Mouse (Mus musculus): Measurements from ENCODE around the gene March1. TPM values are rescaled to one million over a fixed set of nuclear protein-coding genes. Genes with fewer than 3 reads are reported as not detected.
"Not testable (repeated sequence)": the region's sequence is repeated elsewhere in the genome, so short reads cannot be mapped to it uniquely, and the experiment has no call there.

March1 gene
- polyA plus RNA-seq, 1 experiment from 2014 or later = 0.14 TPM

DNA sequence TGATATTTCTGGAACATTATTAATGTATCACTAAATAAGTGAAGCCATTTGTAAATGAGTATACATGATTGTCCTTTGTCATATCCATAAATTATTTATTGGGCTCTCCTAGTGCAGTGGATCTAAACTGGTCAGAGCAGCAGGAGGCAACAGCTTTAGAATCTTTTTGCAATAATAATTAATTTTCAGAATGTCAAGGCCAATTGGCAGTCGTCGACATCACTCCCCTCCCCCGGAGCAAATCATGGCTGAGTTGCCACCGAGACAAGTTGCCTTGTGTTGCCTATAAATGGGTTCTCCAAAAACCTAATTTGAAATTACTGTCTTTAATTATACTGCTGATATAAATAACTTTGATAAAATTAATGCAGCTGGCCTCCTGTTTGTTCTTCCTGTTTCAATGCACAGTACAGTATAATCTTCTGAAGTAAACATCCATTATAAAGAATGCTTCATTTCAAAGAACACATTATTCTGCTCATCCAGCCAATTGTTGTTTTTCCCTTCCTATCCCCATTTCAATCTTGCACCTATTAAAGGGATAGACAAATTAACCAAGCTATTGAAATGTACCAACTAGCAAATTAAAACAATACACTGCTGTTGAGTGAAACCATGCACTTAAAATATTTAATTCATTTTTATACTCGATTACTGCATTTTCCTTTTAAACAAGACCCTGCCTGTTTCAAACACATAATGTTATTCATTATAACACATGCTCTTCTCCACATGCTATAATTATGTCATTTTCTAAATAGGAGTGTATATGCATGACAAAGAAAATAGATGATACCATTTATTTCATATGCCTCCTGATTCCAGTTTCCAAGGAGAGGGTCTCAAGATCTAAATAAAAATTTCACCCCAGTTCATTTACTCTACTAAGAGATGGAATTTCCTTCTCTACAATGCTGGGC, 745.4 kb downstream of the March1 start:
- Histone ChIP-seq H3K9me3 (no peaks in the 10 kb centered on the region), H3K4me3 (no peak overlapping the region), H3K27ac (no peak overlapping the region), H3K4me1 (no peaks in the 10 kb centered on the region), H3K36me3 (no peaks in the 10 kb centered on the region), H3K27me3 (ENCODE audit: insufficient read depth, poor library complexity, severe bottlenecking) (no peaks in the 10 kb centered on the region)
- no peak for DNase-seq (ENCODE audit: low spot score)
- 79% methylated on average over 5 of the region's 5 CpGs for WGBS

DNA sequence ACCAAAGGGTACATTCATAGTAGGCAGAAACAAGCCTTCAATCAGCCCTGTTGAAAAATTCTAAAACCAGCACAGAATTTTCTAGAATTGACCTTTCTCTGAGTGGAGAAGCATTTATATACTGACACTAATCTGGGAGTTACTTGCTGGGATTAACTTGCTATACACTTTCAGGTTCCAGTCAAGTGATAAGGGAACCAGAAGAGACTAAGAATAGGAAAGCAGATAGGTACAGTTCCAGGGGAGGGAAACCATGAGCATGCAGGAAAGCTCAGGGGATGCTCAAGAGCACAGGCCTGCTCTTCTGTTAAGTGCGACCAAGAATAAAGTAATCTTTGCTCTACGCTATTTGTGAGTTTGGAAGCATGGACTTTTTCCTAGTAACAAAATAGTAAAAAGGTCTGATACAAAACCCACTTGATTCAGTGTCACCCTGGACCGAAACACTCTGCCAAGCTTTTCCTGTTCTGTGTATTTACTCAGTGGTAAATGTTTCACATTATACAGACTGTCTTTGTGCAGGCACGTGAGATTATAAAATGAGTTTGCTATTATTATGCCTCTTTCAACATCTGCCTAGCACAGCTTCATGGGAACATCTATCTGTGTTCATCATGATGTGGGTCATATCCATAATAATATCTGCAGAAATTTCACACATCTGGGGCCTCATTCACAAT, 766.1 kb downstream of the March1 start:
- DNase-seq (ENCODE audit: low spot score) = no peak
- no peaks in the 10 kb centered on the region for H3K9me3 ChIP-seq
- no peak overlapping the region for H3K27ac ChIP-seq
- no peaks in the 10 kb centered on the region for H3K27me3 ChIP-seq (ENCODE audit: insufficient read depth, poor library complexity, severe bottlenecking)
- no peaks in the 10 kb centered on the region for H3K4me1 ChIP-seq
- WGBS = 72% methylated on average over 4 of the region's 4 CpGs
- no peaks in the 10 kb centered on the region for H3K36me3 ChIP-seq
- no peak overlapping the region for H3K4me3 ChIP-seq

DNA sequence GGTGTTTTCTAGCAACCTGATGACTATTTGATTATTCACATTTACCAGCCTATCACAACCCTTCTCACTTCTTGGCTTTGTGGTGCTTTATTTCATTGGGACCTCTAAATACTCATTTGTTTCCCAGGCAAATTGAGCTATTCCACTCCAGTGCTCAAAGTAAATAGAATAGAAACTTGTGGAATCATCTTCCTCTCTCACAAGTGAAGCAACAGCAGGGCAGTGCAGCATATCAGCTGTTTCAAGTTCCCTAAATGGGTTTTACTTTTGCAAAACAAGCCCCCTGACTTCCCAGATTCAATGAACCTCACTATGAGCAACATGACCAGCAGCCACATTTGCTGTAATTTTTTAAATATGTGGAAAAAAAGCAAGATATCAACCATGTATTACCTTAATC, 768.3 kb downstream of the March1 start:
- Histone ChIP-seq H3K27me3 (ENCODE audit: insufficient read depth, poor library complexity, severe bottlenecking) (no peaks in the 10 kb centered on the region), H3K4me1 (no peaks in the 10 kb centered on the region), H3K36me3 (no peaks in the 10 kb centered on the region), H3K27ac (no peak overlapping the region), H3K9me3 (no peaks in the 10 kb centered on the region), H3K4me3 (no peak overlapping the region)
- DNase-seq (ENCODE audit: low spot score) = no peak

DNA sequence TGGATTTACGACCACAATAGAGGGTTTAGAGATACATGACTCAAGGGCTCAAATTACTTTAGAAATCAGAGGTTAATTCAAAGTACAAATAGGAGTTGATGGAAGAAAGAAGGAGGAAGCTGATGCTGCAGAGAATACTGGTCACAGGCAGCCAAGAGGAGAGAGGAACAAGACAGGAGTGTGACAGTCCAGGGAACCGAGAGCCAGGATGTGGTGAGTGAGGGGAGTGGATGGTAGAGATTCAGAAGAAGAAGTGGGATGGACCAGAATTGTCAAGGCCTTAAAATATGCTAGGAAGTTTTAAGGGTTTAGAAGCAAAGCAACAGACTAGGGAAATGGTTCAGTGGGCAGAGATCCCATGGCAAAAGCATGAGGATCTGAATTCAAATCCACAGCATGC, 771.0 kb downstream of the March1 start:
- no peak overlapping the region for H3K4me3 ChIP-seq
- no peak for DNase-seq (ENCODE audit: low spot score)
- no peaks in the 10 kb centered on the region for H3K9me3 ChIP-seq
- no peaks in the 10 kb centered on the region for H3K27me3 ChIP-seq (ENCODE audit: insufficient read depth, poor library complexity, severe bottlenecking)
- H3K27ac ChIP-seq = no peak overlapping the region
- H3K4me1 ChIP-seq = no peaks in the 10 kb centered on the region
- 82% methylated on average over 2 of the region's 2 CpGs for WGBS
- H3K36me3 ChIP-seq = no peaks in the 10 kb centered on the region

DNA sequence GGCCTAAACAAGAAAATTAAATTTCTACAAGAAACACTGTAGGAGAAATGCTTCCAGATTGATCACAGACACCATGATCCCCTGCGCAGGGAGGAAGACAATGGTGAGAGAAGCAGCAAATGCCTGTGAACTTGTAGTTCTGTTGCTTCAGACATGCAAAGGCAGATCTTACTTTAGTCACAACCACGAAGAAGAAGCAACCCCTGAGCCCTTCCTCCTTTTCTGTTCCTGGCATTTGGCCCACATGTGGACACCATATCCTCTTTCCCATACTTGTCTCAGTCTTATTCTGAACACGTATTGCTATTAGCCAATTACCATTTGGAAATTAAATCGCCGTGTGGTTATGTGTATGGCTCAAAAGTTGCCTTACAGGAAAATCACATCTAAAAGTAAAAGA, 773.9 kb downstream of the March1 start:
- Histone ChIP-seq H3K9me3 (no peaks in the 10 kb centered on the region), H3K4me3 (no peak overlapping the region), H3K4me1 (no peaks in the 10 kb centered on the region), H3K27ac (no peak overlapping the region), H3K36me3 (no peaks in the 10 kb centered on the region), H3K27me3 (ENCODE audit: insufficient read depth, poor library complexity, severe bottlenecking) (no peaks in the 10 kb centered on the region)
- WGBS = 81% methylated on average over 5 of the region's 5 CpGs
- DNase-seq (ENCODE audit: low spot score) = no peak

DNA sequence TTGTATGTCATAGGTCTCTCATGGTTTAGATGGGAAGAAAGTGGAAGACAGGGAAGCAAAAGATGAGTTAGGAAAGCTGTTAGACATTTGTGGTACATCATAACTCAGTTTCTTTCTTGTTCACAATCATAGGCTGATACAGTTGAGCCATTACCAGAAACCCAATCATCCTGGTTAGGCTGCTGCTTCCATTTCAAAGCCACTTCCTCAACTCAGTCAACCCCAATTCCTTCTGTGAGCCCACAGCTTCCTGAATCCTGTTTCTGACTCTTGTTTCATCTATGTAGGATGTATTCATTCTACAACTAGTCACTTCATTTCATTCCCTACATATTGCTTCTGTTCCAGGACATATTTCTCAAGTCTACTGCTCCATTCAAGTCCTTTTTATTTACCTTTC, 775.2 kb downstream of the March1 start:
- no peaks in the 10 kb centered on the region for H3K4me1 ChIP-seq
- no peaks in the 10 kb centered on the region for H3K9me3 ChIP-seq
- no peak overlapping the region for H3K27ac ChIP-seq
- H3K27me3 ChIP-seq (ENCODE audit: insufficient read depth, poor library complexity, severe bottlenecking) = no peaks in the 10 kb centered on the region
- no peaks in the 10 kb centered on the region for H3K36me3 ChIP-seq
- H3K4me3 ChIP-seq = no peak overlapping the region
- no peak for DNase-seq (ENCODE audit: low spot score)

DNA sequence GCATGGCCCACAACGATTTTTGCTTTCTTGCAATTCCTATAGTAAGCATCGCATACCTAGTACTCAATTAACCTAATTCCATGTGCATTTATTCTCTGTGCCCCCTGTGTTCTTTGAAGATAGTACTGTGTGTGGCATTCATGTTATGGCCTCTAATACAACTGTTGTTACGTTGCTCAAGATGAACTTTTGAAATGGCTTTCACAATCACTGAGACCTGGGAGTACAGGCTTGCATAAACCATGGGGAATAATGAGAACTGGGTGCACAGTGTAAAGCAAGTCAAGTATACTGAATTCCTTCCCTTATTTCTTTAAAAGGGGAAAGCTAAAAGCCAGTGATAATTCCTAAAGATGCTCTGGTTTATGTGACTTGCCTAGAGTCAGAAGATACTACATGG, 776.4 kb downstream of the March1 start:
- no peak for DNase-seq (ENCODE audit: low spot score)
- Histone ChIP-seq H3K36me3 (no peaks in the 10 kb centered on the region), H3K4me1 (no peaks in the 10 kb centered on the region), H3K27ac (no peak overlapping the region), H3K4me3 (no peak overlapping the region), H3K9me3 (no peaks in the 10 kb centered on the region), H3K27me3 (ENCODE audit: insufficient read depth, poor library complexity, severe bottlenecking) (no peaks in the 10 kb centered on the region)
- 69% methylated on average over 3 of the region's 3 CpGs for WGBS

DNA sequence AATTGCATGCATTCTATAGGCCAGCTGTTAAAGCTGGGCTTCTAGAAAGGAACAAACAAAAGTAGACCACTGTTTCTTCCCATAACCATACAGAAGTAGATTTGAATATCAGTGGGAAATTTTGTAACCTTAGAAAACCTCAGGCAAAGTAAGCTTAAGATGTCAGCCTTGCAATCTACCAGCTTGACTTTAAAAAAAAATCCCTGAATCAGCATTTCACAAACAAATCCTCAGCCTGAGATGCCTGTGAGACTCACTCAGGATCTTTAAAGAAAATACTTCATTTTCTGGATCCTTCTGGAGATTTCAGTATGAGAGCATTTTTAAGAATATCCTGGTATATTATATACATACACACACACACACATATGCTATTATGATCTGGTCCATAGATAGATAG, 780.1 kb downstream of the March1 start:
- Histone ChIP-seq H3K4me1 (no peaks in the 10 kb centered on the region), H3K27ac (no peak overlapping the region), H3K27me3 (ENCODE audit: insufficient read depth, poor library complexity, severe bottlenecking) (no peaks in the 10 kb centered on the region), H3K9me3 (no peaks in the 10 kb centered on the region), H3K36me3 (no peaks in the 10 kb centered on the region), H3K4me3 (no peak overlapping the region)
- no peak for DNase-seq (ENCODE audit: low spot score)

DNA sequence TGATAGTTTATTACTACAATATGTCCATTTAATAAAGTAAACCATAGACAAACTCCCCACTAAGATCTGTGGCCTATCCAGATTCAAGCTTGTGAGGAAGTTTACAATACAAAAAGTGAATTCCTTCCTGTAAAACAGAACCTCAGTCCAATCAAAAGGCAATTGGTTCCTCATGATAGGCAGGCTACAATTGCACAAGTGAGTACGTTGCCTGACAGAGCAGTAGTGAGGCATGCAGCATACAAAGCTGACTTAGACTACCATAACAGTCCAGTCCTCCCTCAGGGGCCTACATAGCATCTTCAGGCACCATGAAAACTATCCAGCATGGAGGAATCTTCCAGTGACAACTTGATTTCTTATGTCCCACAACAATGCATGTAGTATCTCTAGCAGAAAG, 782.4 kb downstream of the March1 start:
- H3K27ac ChIP-seq = no peak overlapping the region
- no peaks in the 10 kb centered on the region for H3K9me3 ChIP-seq
- DNase-seq (ENCODE audit: low spot score) = no peak
- no peak overlapping the region for H3K4me3 ChIP-seq
- WGBS = 76% methylated on average over 1 of the region's 1 CpGs
- no peaks in the 10 kb centered on the region for H3K36me3 ChIP-seq
- H3K27me3 ChIP-seq (ENCODE audit: insufficient read depth, poor library complexity, severe bottlenecking) = no peaks in the 10 kb centered on the region
- no peaks in the 10 kb centered on the region for H3K4me1 ChIP-seq

DNA sequence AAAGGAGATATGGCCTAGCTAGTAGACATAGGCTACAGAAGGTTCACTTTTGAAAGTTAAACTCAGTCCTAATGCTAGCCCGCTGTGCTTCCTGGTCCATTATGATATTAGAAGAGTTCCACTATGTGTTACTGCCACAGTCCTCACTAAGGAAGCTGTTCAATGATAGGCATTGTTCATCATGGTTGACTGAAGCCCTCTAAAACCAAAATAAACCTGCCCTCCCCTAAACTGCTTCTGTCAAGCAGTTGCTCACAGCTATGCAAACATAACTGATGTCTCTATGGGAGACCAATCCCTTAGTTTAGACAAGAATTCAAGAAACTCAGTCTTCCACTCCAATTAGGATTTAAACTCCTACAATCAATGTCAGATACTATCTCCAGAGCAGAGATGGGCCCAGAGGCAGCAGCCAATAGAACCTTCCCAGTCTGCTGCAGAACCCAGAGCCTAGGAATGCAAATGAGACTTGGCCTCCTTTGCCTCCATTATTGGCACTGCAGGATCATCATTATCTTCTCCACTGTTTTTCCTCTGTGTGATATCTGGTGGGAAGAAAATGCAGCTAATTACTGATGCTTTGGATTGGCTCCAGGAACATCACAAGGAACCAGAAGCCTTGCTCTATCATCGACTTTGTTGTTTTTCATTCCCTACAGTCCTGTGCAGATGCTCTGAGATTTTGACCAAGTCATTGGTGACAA, 787.2 kb downstream of the March1 start:
- Histone ChIP-seq H3K4me1 (no peaks in the 10 kb centered on the region), H3K36me3 (no peaks in the 10 kb centered on the region), H3K9me3 (no peaks in the 10 kb centered on the region), H3K4me3 (no peak overlapping the region), H3K27ac (no peak overlapping the region), H3K27me3 (ENCODE audit: insufficient read depth, poor library complexity, severe bottlenecking) (no peaks in the 10 kb centered on the region)
- 75% methylated on average over 2 of the region's 2 CpGs for WGBS
- no peak for DNase-seq (ENCODE audit: low spot score)

DNA sequence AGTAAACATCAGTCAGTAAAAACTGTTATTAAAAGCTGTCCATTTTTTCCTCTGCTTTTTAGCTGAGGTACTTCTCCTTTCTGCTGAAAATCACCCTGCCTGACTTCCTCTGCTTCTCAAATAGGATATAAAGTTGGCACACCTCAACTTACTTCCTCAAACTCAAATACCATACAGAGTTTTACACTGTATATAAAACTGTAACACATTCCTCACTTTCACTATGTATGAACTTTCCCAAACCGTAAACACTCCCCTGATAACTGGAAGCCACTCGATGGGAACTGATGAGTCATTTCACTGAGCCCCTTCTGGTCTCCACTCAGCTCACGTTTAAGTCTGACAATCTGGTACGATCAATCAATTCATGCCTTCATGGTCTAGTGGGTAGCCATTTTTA, 788.1 kb downstream of the March1 start:
- H3K27me3 ChIP-seq (ENCODE audit: insufficient read depth, poor library complexity, severe bottlenecking); H3K9me3 ChIP-seq; DNase-seq (ENCODE audit: low spot score); H3K4me3 ChIP-seq; H3K4me1 ChIP-seq; H3K27ac ChIP-seq; H3K36me3 ChIP-seq: not testable (repeated sequence)
- 67% methylated on average over 4 of the region's 4 CpGs for WGBS

DNA sequence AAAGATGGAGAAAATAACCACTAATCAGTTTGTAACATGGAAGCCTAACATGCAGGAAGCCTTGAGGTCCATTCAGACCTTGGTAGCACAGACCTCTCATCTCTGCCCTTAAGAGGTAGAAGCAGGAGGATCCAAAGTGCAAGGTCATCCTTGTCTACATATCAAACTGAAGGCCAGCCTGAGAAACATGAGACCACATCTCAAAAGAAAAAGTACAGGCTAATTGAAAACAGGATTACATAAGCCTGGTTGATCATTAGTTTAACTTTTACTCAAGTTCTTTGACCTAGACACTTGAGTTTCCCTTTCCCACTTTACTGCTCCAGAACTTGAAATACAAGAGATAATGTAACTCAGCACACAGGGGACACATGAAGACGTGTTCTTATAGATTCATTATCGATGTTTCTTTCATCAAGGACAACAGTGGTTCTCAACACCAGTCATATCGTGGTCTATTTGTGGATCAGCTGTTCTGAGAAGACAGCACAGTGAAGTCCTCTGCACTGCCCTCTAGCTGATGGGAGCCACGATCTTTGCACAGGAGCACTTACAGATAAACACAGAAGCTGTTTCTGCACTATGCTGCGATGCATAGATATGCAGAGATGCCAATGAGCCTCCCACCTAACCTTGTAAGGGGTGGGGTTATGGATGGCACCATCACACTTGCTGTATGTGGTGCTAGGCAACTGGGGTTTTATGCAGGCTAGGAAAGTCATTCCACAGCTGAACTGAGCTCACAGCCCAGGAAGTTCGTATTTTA, 789.1 kb downstream of the March1 start:
- WGBS = 76% methylated on average over 6 of the region's 6 CpGs
- H3K9me3 ChIP-seq = no peaks in the 10 kb centered on the region
- no peak overlapping the region for H3K27ac ChIP-seq
- H3K36me3 ChIP-seq = no peaks in the 10 kb centered on the region
- no peaks in the 10 kb centered on the region for H3K27me3 ChIP-seq (ENCODE audit: insufficient read depth, poor library complexity, severe bottlenecking)
- H3K4me1 ChIP-seq = no peaks in the 10 kb centered on the region
- DNase-seq (ENCODE audit: low spot score) = no peak
- H3K4me3 ChIP-seq = no peak overlapping the region
